Mouse (Mus musculus) liver, postnatal 0 days (tissue): ENCODE data around the gene Wnt4.

ENCODE experiments used
- CTCF ChIP-seq: sonication (generic); IDR thresholded peaks from 2 replicates; pipeline ENCODE4 v1.5.1; 2016; ENCODE audit warnings: antibody characterized with exemption, low read depth
- EP300 ChIP-seq: IDR thresholded peaks from 2 replicates; pipeline ENCODE4 v1.6.1; 2016; ENCODE audit warnings: antibody characterized with exemption, low read depth, mild to moderate bottlenecking

- no peak for TF ChIP-seq CTCF
- no peak for TF ChIP-seq EP300
Measured at GRCm38 (mm10) chr4:137305831-137306576, 28.7 kb downstream of the Wnt4 start.
